Mouse (Mus musculus) embryo, embryonic 10 days (tissue): ENCODE data around the gene Pde4dip.

Experiments used
- DNase-seq: peaks from one replicate; pipeline ENCODE4 v3.0.0-alpha.2; 2015; ENCODE audit warnings: low spot score

Pde4dip gene

GRCm38 (mm10) chr3:97900516-97901490 is 12.3 kb upstream of the Pde4dip start, which contains the start of gene Sec22b:
Sec22b (plus strand) TSS chr3:97901190.
- peak; percentile 91 for DNase-seq

DNA sequence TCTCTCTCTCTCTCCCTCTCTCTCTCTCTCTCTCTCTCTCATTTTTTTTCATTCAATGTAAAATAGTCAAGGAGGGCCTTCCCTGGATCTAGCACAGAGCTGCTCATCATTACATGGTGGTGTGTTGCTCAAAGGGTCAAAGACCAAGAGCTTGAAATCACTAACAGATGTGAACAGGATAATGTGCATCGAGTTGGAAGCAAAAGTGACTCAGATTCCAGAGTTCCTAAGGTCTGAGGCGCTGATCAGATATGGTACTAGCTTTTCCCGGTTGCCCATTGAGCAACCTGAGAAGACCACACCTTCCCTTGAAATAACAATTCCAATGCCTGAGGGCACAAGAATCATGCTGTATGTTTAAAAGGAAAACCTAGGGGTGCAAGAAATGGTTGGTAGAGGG is 9.9 kb upstream of the Pde4dip start:
- DNase-seq, result peak; percentile 53

- DNase-seq, result peak; percentile 63
These were observed 6.2 kb upstream of the Pde4dip start for GRCm38 (mm10) chr3:97894695-97895094.

DNA sequence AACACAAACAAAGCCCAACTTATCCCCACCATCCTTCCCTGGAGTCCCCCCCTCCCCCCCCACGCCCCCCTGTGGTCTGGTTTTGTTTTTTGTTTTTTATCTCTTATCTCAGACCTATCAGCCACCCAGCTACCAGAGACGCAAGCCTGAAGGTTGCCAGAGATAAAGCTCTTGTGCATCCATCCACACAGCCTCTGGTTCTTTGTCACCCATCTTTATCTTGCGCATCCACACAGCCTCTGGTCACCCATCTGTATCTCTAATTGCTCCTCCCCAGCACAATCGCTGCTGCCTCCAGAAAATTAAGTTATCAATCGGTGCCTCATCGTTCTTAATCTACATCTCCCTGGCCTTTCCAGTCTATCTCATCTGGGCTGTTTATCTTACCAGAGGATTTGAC is 1.7 kb upstream of the Pde4dip start:
- DNase-seq, result no peak

DNA sequence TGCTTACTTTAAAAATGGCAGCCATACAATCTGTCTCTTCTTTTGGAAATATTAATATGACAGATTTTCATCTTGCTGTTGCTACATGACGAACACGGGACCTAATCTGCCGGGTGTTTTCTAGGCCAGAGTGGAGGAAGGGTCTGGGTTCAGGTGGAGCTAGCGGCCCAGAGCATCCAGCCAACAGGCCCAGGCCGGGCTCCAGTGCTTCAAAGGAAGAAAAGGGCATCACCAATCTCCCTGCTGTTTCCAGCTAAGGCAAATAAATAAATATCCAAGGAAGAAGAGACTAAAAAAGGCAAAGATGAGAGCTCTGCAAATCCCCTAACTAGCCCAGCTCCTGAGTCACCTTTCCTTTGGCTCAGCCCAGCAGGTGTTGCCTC is 731 bp downstream of the Pde4dip start:
- no peak for DNase-seq

DNA sequence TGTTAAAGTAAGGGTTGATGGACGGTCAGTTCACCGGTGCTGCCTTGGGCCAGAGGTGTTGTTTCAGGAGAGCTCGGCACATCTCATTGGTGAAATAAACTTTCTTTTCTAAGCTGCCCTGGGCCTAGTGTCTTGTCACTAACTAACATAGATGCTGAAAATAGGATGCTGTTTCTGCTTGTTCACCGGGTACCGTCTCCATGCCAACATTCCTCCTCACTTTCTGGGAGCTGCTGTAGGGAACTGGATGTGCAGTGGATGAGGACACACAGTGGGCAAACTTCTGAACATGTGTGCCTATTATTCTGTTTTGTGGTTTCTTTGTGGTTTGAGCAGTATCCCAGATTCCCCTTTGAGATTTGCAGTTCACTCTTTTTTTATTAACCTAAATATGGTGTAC is 6.9 kb downstream of the Pde4dip start:
- no peak for DNase-seq

GRCm38 (mm10) chr3:97879222-97879621 is 9.3 kb downstream of the Pde4dip start:
- DNase-seq, result peak; percentile 76

- peak; percentile 35 for DNase-seq
These were observed 12.2 kb downstream of the Pde4dip start for GRCm38 (mm10) chr3:97876259-97876658.

GRCm38 (mm10) chr3:97874777-97875176 is 13.7 kb downstream of the Pde4dip start:
- DNase-seq, result no peak

DNA sequence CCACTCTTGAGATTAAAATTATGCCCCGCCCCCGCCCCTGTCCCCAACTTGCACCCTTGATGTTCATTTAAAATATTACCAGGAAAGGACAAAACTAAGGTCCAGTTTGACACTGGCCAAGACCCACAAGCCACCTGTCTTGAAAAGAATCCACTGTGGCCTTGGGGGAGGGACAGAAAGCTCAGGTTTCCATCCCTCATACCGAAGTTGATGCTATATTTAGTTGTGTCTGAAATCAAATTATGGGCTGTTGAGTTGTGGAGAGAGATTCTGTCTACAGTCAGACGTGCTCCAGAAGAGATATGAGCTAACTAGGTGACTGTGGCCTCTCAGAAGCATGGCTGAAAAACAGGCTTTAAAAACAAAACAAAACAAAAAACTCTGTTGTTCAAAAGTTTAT is 18.8 kb downstream of the Pde4dip start:
- DNase-seq, result no peak

- no peak for DNase-seq
These were observed 19.8 kb downstream of the Pde4dip start for GRCm38 (mm10) chr3:97868733-97869132.

DNA sequence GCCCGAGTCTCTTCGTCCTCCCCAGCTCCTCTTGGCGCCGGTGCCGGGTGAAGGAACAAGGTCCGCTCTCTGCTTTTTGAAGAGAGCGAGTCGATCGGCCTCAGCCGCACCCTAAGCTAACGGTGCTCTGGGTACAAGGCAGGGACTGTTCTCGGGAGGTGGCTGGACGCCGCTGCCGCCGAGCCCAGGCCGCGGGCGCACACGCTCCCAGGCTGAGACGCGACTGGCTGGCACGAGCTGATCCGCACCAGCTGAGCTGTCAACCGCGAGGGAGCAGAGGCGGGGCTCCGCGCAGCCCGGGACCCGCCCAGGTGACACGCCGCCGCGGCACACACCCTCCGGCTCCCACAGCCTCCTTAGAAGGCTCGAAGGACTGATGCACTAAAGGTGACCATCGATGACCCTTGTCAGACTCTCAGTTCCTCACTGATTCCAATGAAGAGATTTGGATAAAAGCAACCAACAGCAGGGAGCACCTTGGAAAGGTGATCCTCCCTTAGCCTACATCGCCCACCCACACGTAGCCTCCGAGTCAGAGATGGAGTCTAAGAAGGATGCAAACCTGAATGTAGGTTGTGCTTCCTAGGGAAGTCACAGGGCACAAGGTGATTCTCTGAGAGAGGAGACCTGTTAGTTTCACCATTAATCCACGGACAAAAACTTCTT is 20.4 kb downstream of the Pde4dip start:
- DNase-seq, result peak; percentile 70

DNA sequence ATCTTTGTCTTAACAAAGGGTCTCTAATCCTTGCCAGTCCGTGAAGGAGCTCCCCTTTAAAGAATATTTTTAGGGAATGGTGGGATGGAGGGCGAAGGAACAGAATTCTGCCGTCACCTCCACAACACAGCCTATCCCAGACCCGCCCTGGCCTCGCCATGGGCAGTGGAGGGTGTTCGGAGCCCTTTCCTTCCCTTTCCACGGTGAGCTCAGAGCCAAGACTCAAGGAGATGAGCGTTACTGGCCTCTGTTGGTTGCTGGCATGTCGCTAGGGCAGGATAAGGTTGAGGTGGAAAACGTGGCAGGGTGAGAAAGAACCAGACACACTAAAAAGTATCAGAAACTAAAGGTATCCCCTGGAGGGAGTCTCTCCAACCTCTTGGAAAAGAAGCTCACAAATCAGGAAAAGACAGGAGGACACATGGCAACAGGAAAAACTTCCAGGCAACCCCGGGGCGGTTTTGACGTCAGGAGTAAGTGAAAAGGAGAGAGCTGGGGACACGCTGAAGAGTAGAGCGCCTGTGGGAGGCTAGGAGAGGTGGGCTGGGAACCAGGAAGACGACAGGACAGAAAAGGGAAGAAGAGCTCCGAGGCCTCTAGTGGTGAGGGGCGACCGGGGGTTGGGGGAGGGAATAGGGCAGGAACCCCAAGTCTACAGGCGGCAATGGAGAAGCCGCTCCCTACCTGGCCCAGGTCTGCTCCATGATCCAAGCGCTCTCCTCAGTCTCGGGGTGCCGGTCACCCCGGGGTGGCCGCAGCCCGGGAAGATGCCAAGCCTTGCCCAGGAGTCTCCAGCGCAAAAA is 21.1 kb downstream of the Pde4dip start:
- peak; percentile 26 for DNase-seq

- no peak for DNase-seq
These were observed 21.8 kb downstream of the Pde4dip start for GRCm38 (mm10) chr3:97866696-97867095.

DNA sequence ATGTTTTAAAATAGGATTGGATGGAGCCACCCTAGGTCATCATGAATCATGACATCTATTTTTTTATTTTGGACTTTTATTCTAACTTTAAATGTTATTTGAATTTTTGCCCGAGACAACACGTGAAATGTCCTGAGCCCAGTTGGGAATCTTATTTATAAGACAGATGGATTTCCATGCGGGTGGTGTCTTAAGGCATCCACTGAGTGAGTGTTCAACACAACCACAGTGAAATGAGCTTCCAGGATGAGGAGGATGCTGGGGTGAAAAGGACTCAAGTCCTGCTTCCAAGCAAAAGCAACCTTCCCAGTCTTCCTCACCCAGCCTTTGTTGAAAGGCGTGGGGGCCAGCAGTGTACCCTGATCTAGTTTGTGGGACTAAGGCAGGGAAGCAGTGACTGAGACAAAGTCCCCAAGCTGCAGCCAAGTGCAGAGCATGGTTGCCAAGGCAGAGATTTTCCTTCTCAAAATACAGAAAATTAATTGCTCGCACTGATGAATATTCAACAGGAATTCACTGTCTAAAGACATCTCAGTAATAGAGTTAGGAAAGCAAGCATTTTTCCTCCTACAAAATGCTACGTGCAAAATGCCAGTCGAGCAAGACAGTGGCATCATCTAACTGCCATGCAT is 27.6 kb downstream of the Pde4dip start:
- no peak for DNase-seq

- DNase-seq, result no peak
These were observed 29.1 kb downstream of the Pde4dip start for GRCm38 (mm10) chr3:97859400-97859799.

- no peak for DNase-seq
These were observed 33.7 kb downstream of the Pde4dip start for GRCm38 (mm10) chr3:97854575-97855384.

DNA sequence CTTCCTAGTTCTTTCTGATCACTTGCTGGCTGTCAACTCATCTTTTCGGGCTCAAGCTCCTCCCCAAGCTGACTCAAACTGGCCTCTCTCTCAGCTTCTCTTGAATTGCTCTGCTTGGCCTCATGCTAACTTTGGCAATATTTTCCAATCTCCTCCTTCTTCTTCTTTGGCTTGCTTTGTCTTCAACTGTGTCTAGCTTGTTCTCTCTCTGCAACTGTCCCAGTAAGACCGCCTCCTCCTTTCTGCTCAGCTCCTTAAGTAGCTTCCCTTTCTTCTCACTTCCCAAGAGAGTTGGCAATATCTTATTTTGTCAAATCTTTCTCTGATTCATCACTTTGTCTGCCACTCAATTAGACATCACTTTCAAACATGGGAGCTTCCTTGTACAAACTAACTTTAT is 36.7 kb downstream of the Pde4dip start:
- no peak for DNase-seq

GRCm38 (mm10) chr3:97847626-97848025 is 40.9 kb downstream of the Pde4dip start:
- no peak for DNase-seq

GRCm38 (mm10) chr3:97846448-97846847 is 42.1 kb downstream of the Pde4dip start:
- no peak for DNase-seq

DNA sequence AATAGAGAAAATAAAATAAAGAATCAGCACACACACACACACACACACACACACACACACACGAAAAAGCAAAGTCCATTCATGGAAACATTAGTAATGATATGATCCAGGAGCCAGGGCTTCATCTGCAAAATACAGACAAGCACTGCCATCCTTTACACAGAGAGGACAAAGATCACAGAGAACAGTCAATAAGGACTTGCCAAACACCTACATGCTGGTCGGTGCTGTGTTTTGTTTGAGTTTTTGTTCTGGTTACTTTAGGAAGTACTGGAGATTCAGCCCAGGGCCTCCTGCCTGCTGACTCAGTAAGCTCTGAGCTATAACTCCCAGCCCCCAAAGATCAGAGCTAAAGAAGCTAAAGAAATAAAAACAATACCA is 43.7 kb downstream of the Pde4dip start:
- no peak for DNase-seq
